Mouse (Mus musculus) bone marrow macrophage, adult 2 months (primary cell): ENCODE measurements around the gene Nktr.

Source experiments
- CTCF ChIP-seq: IDR thresholded peaks from 2 replicates; pipeline ENCODE4 v1.5.1; 2012; ENCODE audit warnings: low read depth, mild to moderate bottlenecking, low read length, moderate library complexity
- POLR2A ChIP-seq: IDR thresholded peaks from 2 replicates; pipeline ENCODE4 v1.6.1; 2012; ENCODE audit warnings: mild to moderate bottlenecking, low read depth, low read length, borderline replicate concordance

DNA sequence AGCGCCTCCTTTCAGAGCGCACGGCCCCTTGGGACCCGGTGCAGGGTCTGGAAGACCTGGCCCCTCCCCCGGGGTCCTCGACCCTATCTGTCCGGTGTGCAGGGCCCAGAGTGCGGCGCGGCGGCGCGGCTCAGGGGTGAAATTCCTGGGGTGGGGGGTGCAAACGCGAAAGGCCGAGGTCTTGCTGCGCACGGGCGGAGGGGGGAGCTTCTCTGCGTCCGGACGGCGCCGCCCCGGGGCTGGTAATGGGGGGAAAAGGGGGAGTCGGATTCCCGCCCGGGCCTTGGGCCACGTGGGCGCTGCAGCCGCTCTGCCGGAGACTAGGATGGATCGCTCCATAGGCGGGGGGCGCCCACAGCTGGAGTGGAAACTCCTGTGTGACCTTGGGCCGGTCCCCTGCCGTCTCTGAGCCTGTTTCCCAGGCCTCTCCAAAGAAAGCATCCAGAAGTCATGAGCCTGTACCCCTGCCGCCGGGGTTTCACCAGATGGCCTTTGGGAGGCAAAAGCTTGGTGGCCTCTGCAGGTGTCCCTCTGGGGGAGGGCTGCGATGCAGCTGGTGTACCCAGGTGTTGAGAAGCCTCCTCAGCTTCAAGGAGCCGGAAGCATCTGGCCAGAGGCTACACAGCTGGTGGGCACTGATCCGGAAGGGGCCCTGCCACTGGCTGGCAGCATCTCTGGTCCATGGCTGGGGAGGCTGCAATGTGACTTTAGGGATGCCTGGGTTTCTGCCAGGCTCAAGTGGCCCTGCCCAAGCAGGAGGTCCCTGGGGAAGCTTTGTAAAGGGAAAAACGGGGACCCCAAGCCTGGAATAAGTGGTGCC, 41.5 kb downstream of the Nktr start:
- TF ChIP-seq CTCF (no peak), POLR2A (no peak)
